Mouse (Mus musculus) lung, postnatal 0 days (tissue): ENCODE results near the gene Med13.

Source experiments
- CTCF ChIP-seq: IDR thresholded peaks from 2 replicates; pipeline ENCODE4 v1.5.1; 2016; ENCODE audit warnings: antibody characterized with exemption, mild to moderate bottlenecking
- EP300 ChIP-seq: IDR thresholded peaks from 2 replicates; pipeline ENCODE4 v1.6.1; 2016; ENCODE audit warnings: antibody characterized with exemption, mild to moderate bottlenecking, control low read depth

DNA sequence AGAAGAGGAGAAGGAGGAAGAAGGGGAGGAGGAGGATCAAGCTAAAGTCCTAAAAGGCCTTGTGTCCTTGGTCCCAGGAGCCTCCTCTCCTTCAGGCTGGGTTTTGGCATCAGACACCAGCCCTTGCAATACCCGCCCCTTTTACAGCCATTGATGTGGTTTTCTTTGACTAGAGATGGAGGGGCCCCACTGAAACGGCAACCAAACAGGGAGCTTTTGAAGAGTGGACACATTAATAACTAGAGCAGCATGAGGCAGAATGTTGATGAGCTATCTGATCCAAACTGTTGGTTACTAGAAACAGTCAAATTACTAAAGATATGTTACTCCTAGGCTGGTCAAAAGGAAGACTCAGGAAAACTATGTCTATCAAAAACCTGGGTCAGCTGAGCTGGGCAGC is 39.1 kb upstream of the Med13 start:
- no peak for TF ChIP-seq CTCF
- no peak for TF ChIP-seq EP300
